In genomic region chr8:107544651-107545174, GRCm38 (mm10) we compare ENCODE assay signal across 8 mouse cellular contexts. TPM values are rescaled to one million over a fixed set of nuclear protein-coding genes. Genes with fewer than 3 reads are reported as not detected.
DNase-seq lines count a peak whose midpoint lies in the region; ATAC-seq and TF ChIP-seq lines count a peak whose summit lies in the region.

No protein-coding gene starts in this region.

- H3K36me3 ChIP-seq in heart, adult 2 months (ENCODE audit: control insufficient read depth, insufficient read depth, low read length) = no peaks in the 10 kb centered on the region
- peaks cover 2% of the 10 kb centered on the region; the same call in 1 of the 2 replicates for H3K36me3 ChIP-seq in limb, embryonic 11.5 days (ENCODE audit: control insufficient read depth, insufficient read depth, low read length)

- no peaks in the 10 kb centered on the region for H3K27me3 ChIP-seq in heart, adult 2 months (ENCODE audit: control insufficient read depth, insufficient read depth, low read length)
- H3K27me3 ChIP-seq in limb, embryonic 11.5 days (ENCODE audit: control insufficient read depth, insufficient read depth, low read length) = no peaks in the 10 kb centered on the region

- H3K4me1 ChIP-seq in heart, adult 2 months (ENCODE audit: control insufficient read depth, insufficient read depth, low read length) = peaks cover 6% of the 10 kb centered on the region
- peaks cover 2% of the 10 kb centered on the region; the same call in 1 of the 2 replicates for H3K4me1 ChIP-seq in limb, embryonic 11.5 days (ENCODE audit: control insufficient read depth, insufficient read depth, low read length)

- TF ChIP-seq POLR2A in heart, adult 2 months (IDR thresholded peaks at IDR 0.05; ENCODE audit: insufficient read depth, low read depth, low read length) = peak; percentile 48; the same call in 1 of the 2 replicates

- ATAC-seq in limb, embryonic 11.5 days (ENCODE audit: insufficient number of reproducible peaks, low FRiP score, low TSS enrichment, low read depth) = peak; percentile 88
- no peak for ATAC-seq in activated CD4-positive, CD25-positive, alpha-beta regulatory T cell, adult 4 months

- no peak overlapping the region for H3K9ac ChIP-seq in heart, adult 2 months (ENCODE audit: low read depth, low read length)
- H3K9ac ChIP-seq in limb, embryonic 11.5 days (ENCODE audit: low read length) = peak overlapping the region; percentile 75

- H3K4me3 ChIP-seq in left cerebral cortex, adult 2 months = no peak overlapping the region
- no peak overlapping the region for H3K4me3 ChIP-seq in heart, adult 2 months
- H3K4me3 ChIP-seq in limb, embryonic 11.5 days (ENCODE audit: low read depth, low read length) = peak overlapping the region; percentile 34

- no peak overlapping the region for H3K4me2 ChIP-seq in limb, embryonic 11.5 days (ENCODE audit: low read depth, severe bottlenecking)

- no peak for TF ChIP-seq CTCF in left cerebral cortex, adult 2 months (IDR thresholded peaks at IDR 0.05)
- TF ChIP-seq CTCF in heart, adult 2 months (IDR thresholded peaks at IDR 0.05) = no peak

- intact Hi-C loops in left cerebral cortex, adult 2 months (cut with DNase I) = no loop called here
- intact Hi-C loops in heart, adult 2 months (cut with DNase I) = loop anchor here (5.0 kb wide), 1 partner anchor 47 kb away; no protein-coding TSS in a partner anchor

- H3K9me3 ChIP-seq in limb, embryonic 11.5 days (ENCODE audit: control insufficient read depth, low read length) = no peaks in the 10 kb centered on the region

- no peaks in the 10 kb centered on the region for H3K79me2 ChIP-seq in heart, adult 2 months (replicated peaks; ENCODE audit: control insufficient read depth, insufficient read depth, low read length)

- 40% methylated on average over 10 of the region's 10 CpGs for WGBS in heart, adult 2 months
- 63% methylated on average over 10 of the region's 10 CpGs for WGBS in limb, embryonic 11.5 days

- DNase-seq in left cerebral cortex, adult 2 months (ENCODE audit: extremely low spot score in 1 of 2, low spot score in 2 of 2) = peak in 1 of 2 experiments; percentile 43
- DNase-seq in left cerebral cortex, adult 11 months (ENCODE audit: low spot score) = no peak
- DNase-seq in embryo, embryonic 10 days (ENCODE audit: low spot score) = peak; percentile 59
- peak in 1 of 2 experiments; percentile 56 for DNase-seq in heart, adult 2 months
- peak; percentile 66 for DNase-seq in limb, embryonic 11.5 days (ENCODE audit: low spot score)
- DNase-seq in layer of hippocampus, adult 8-10 months (ENCODE audit: low spot score in 2 of 2) = no peak
- DNase-seq in B cell, adult 2 months = no peak

- H3K27ac ChIP-seq in left cerebral cortex, adult 2 months = peak overlapping the region; percentile 32
- H3K27ac ChIP-seq in heart, adult 2 months = peak overlapping the region; percentile 54
- H3K27ac ChIP-seq in limb, embryonic 11.5 days (replicated peaks; ENCODE audit: low read depth, low read length) = peak overlapping the region; percentile 80

- TF ChIP-seq EP300 in heart, adult 2 months (IDR thresholded peaks at IDR 0.05; ENCODE audit: insufficient read depth, low read depth, low read length) = no peak

RNA-seq across cellular contexts. Expression of gene Psmd7, which starts 43.6 kb away (rescaled TPM):
- total RNA-seq in left cerebral cortex, adult 2 months (2021) = 100 to 1,000 TPM; 104 to 111 TPM
- 100 to 1,000 TPM in 1 of 2 experiments, 10 to 100 TPM in 1; 91.2 to 101 TPM for total RNA-seq in heart, adult 2 months (2021)
- polyA plus RNA-seq in heart, adult 2 months (2012; rRNA removed) = 55.3 and 80.8 TPM in 2 replicates
- polyA plus RNA-seq in limb, embryonic 11.5 days (2014; fragmentation: Nextera tagmentation; extraction: Ambion mirVana) = 409 and 415 TPM in 2 replicates
- 100 to 1,000 TPM; 113 to 143 TPM for polyA plus RNA-seq in activated CD4-positive, CD25-positive, alpha-beta regulatory T cell, adult 4 months (2017; shearing (Covaris generic))
- total RNA-seq in layer of hippocampus, adult 8-10 months (2022) = 100 to 1,000 TPM; 104 to 118 (median 109) TPM

Comparison
In these comparisons a context has a peak if more than half of its experiments do, and no peak if none do; other contexts are left out.
1. DNase-seq: peak in embryo, embryonic 10 days (single experiment) and limb, embryonic 11.5 days (single experiment); none in left cerebral cortex, adult 11 months (single experiment), layer of hippocampus, adult 8-10 months (0 of 2) and B cell, adult 2 months (0 of 2).
2. Peak in every context shown above with its lines, with median percentiles within 50 percentile points of each other: H3K27ac ChIP-seq.